Mouse (Mus musculus) kidney, postnatal 4 days (tissue): Measurements from ENCODE around the gene Surf4.

Experiments used
- DNase-seq, 2 experiments: peaks; one replicate each; pipeline ENCODE4 v3.0.0; 2021; ENCODE audit warnings: mixed read lengths in 2 of 2

Gene Surf4

GRCm38 (mm10) chr2:26933304-26934055 lies at the start of gene Surf4, which contains the start of gene Stkld1:
Surf4 (minus strand) TSS chr2:26933928.
Stkld1 (plus strand) TSS chr2:26934047.
- peak; percentile 96 to 98 for DNase-seq

- no peak for DNase-seq
These were observed 46.6 kb upstream of the Surf4 start for GRCm38 (mm10) chr2:26980361-26980760.

- DNase-seq: no peak
These were observed 40.2 kb upstream of the Surf4 start for GRCm38 (mm10) chr2:26973960-26974359.

- no peak for DNase-seq
These were observed 39.4 kb upstream of the Surf4 start, which contains the start of gene Adamts13 for GRCm38 (mm10) chr2:26973116-26973515. Adamts13 (plus strand) TSS chr2:26973416.

- no peak for DNase-seq
These were observed 33.5 kb upstream of the Surf4 start for GRCm38 (mm10) chr2:26967262-26967661.

GRCm38 (mm10) chr2:26964724-26965370 lies 31.1 kb upstream of the Surf4 start:
- peak in 1 of 2 experiments; percentile 28 for DNase-seq

GRCm38 (mm10) chr2:26963923-26964723 lies 30.4 kb upstream of the Surf4 start, which contains the start of gene Rexo4:
Rexo4 (minus strand) TSS chr2:26964386.
- peak; percentile 96 to 97 for DNase-seq

- peak; percentile 37 to 60 for DNase-seq
These were observed 27.0 kb upstream of the Surf4 start for GRCm38 (mm10) chr2:26960756-26961155.

GRCm38 (mm10) chr2:26957488-26957859 lies 23.7 kb upstream of the Surf4 start:
- DNase-seq: no peak

GRCm38 (mm10) chr2:26956811-26957487 lies 23.2 kb upstream of the Surf4 start:
- no peak for DNase-seq

GRCm38 (mm10) chr2:26954735-26955395 lies 21.1 kb upstream of the Surf4 start:
- DNase-seq: no peak

- no peak for DNase-seq
These were observed 19.1 kb upstream of the Surf4 start for GRCm38 (mm10) chr2:26952866-26953265.

- no peak for DNase-seq
These were observed 18.5 kb upstream of the Surf4 start for GRCm38 (mm10) chr2:26952193-26952592.

GRCm38 (mm10) chr2:26951346-26951905 lies 17.7 kb upstream of the Surf4 start:
- no peak for DNase-seq

- DNase-seq: no peak
These were observed 16.7 kb upstream of the Surf4 start for GRCm38 (mm10) chr2:26950411-26950810.

GRCm38 (mm10) chr2:26943253-26943652 lies 9.5 kb upstream of the Surf4 start:
- DNase-seq: no peak

GRCm38 (mm10) chr2:26941539-26941938 lies 7.8 kb upstream of the Surf4 start:
- DNase-seq: peak in 1 of 2 experiments; percentile 35

- DNase-seq: no peak
These were observed 2.7 kb upstream of the Surf4 start for GRCm38 (mm10) chr2:26936425-26936824.

GRCm38 (mm10) chr2:26935286-26935685 lies 1.6 kb upstream of the Surf4 start:
- no peak for DNase-seq

- DNase-seq: peak in 1 of 2 experiments; percentile 70
These were observed 1.0 kb downstream of the Surf4 start for GRCm38 (mm10) chr2:26932473-26933303.

- peak; percentile 62 to 75 for DNase-seq
These were observed 3.3 kb downstream of the Surf4 start for GRCm38 (mm10) chr2:26930390-26930789.
